Mouse (Mus musculus): ENCODE data around the gene Adgrg4.

- no peak for TF ChIP-seq GATA1 (IDR thresholded peaks at IDR 0.05; ENCODE audit: low read length)
- TF ChIP-seq TAL1 (IDR thresholded peaks at IDR 0.05; ENCODE audit: low read length): no peak
Measured at GRCm38 (mm10) chrX:56827492-56827891, 42.5 kb upstream of the Adgrg4 start.

Measured in erythroblast, embryonic 14.5 days (primary cell).